Mouse (Mus musculus) activated CD4-positive, CD25-positive, alpha-beta regulatory T cell (primary cell): Measurements from ENCODE around the gene Gm14443. TPM values are rescaled to one million over a fixed set of nuclear protein-coding genes. Genes with fewer than 3 reads are reported as not detected.

Experiments
- polyA plus RNA-seq, 2 experiments: library from polyadenylated mRNA; unstranded; fragments of 100-300 nt; shearing (Covaris generic); gene quantifications; one replicate each; pipeline ENCODE4 v1.2.1; 2017

The Gm14443 gene
- under 1 TPM; 0.10 to 0.15 TPM for polyA plus RNA-seq

GRCm38 (mm10) chr2:175175401-175176180 is at the start of gene Gm14443:
Gene Gm14443 (minus strand): TSS chr2:175175871.

GRCm38 (mm10) chr2:175206732-175207131 is 31.1 kb upstream of the Gm14443 start, which contains the start of gene Gm14391:
Gene Gm14391 (minus strand): TSS chr2:175206917.

GRCm38 (mm10) chr2:175141993-175142295 is 33.7 kb downstream of the Gm14443 start, which contains the start of gene Gm14399:
Gene Gm14399 (minus strand): TSS chr2:175142012.

Other genes with a start within 250 kb of the Gm14443 start
- not detected for gene Gm14444, start 165.6 kb downstream of the Gm14443 start, polyA plus RNA-seq
- gene Gm14393, start 108.1 kb downstream of the Gm14443 start, polyA plus RNA-seq, result not detected
- gene Gm14399, start 33.9 kb downstream of the Gm14443 start, polyA plus RNA-seq, result 1 to 10 TPM; 8.3 to 8.8 TPM
- gene Gm14391, start 31.0 kb upstream of the Gm14443 start, polyA plus RNA-seq, result 1 to 10 TPM; 1.3 to 1.7 TPM
- gene Gm14440, start 99.3 kb upstream of the Gm14443 start, polyA plus RNA-seq, result 1 to 10 TPM; 1.0 to 2.4 TPM
- gene Gm4631, start 162.3 kb upstream of the Gm14443 start, polyA plus RNA-seq, result 1 to 10 TPM; 7.7 to 9.1 TPM
- gene Zfp968, start 196.6 kb upstream of the Gm14443 start, polyA plus RNA-seq, result 1 to 10 TPM; 1.5 to 3.8 TPM